Mouse (Mus musculus): ENCODE results near the gene Acbd7. TPM values are rescaled to one million over a fixed set of nuclear protein-coding genes. Genes with fewer than 3 reads are reported as not detected.

Acbd7 gene
- polyA plus RNA-seq, 1 experiment, result 1.4 TPM

GRCm38 (mm10) chr2:3348422-3348821 is 12.5 kb downstream of the Acbd7 start:
- TF ChIP-seq CTCF (IDR thresholded peaks at IDR 0.05; ENCODE audit: borderline replicate concordance, insufficient read depth, low read depth, low read length) (no peak), POLR2A (IDR thresholded peaks at IDR 0.05; ENCODE audit: borderline replicate concordance, insufficient read depth, low read length) (no peak)
- Histone ChIP-seq H3K27ac (ENCODE audit: insufficient read depth, low read length) (no peak overlapping the region), H3K27me3 (ENCODE audit: control insufficient read depth, insufficient read depth, low read length) (no peaks in the 10 kb centered on the region), H3K4me3 (replicated peaks; ENCODE audit: insufficient read depth, low read depth, low read length) (no peak overlapping the region), H3K4me1 (ENCODE audit: control insufficient read depth, insufficient read depth, low read length) (no peaks in the 10 kb centered on the region)
- WGBS, result 79% methylated on average over 4 of the region's 4 CpGs
- no peak for DNase-seq

GRCm38 (mm10) chr2:3348919-3349318 is 13.0 kb downstream of the Acbd7 start:
- DNase-seq, result peak in 1 of 2 experiments; percentile 21
- no peak overlapping the region for H3K27ac ChIP-seq (ENCODE audit: insufficient read depth, low read length)
- no peak overlapping the region for H3K4me3 ChIP-seq (replicated peaks; ENCODE audit: insufficient read depth, low read depth, low read length)
- no peaks in the 10 kb centered on the region for H3K4me1 ChIP-seq (ENCODE audit: control insufficient read depth, insufficient read depth, low read length)
- no peak for TF ChIP-seq POLR2A (IDR thresholded peaks at IDR 0.05; ENCODE audit: borderline replicate concordance, insufficient read depth, low read length)
- TF ChIP-seq CTCF (IDR thresholded peaks at IDR 0.05; ENCODE audit: borderline replicate concordance, insufficient read depth, low read depth, low read length), result peak; percentile 60; the same call in 1 of the 2 replicates
- H3K27me3 ChIP-seq (ENCODE audit: control insufficient read depth, insufficient read depth, low read length), result no peaks in the 10 kb centered on the region
- 19% methylated on average over 3 of the region's 3 CpGs for WGBS

- no peaks in the 10 kb centered on the region for H3K27me3 ChIP-seq (ENCODE audit: control insufficient read depth, insufficient read depth, low read length)
- TF ChIP-seq CTCF (IDR thresholded peaks at IDR 0.05; ENCODE audit: borderline replicate concordance, insufficient read depth, low read depth, low read length), result no peak
- TF ChIP-seq POLR2A (IDR thresholded peaks at IDR 0.05; ENCODE audit: borderline replicate concordance, insufficient read depth, low read length), result no peak
- H3K4me1 ChIP-seq (ENCODE audit: control insufficient read depth, insufficient read depth, low read length), result no peaks in the 10 kb centered on the region
- no peak overlapping the region for H3K27ac ChIP-seq (ENCODE audit: insufficient read depth, low read length)
- no peak for DNase-seq
- H3K4me3 ChIP-seq (replicated peaks; ENCODE audit: insufficient read depth, low read depth, low read length), result no peak overlapping the region
These were observed 17.2 kb downstream of the Acbd7 start for GRCm38 (mm10) chr2:3353160-3353559.

GRCm38 (mm10) chr2:3355793-3356192 is 19.8 kb downstream of the Acbd7 start:
- TF ChIP-seq CTCF (IDR thresholded peaks at IDR 0.05; ENCODE audit: borderline replicate concordance, insufficient read depth, low read depth, low read length) (no peak), POLR2A (IDR thresholded peaks at IDR 0.05; ENCODE audit: borderline replicate concordance, insufficient read depth, low read length) (no peak)
- 82% methylated on average over 8 of the region's 8 CpGs for WGBS
- no peaks in the 10 kb centered on the region for H3K27me3 ChIP-seq (ENCODE audit: control insufficient read depth, insufficient read depth, low read length)
- H3K4me3 ChIP-seq (replicated peaks; ENCODE audit: insufficient read depth, low read depth, low read length), result no peak overlapping the region
- H3K4me1 ChIP-seq (ENCODE audit: control insufficient read depth, insufficient read depth, low read length), result no peaks in the 10 kb centered on the region
- no peak for DNase-seq
- H3K27ac ChIP-seq (ENCODE audit: insufficient read depth, low read length), result no peak overlapping the region

- no peak overlapping the region for H3K27ac ChIP-seq (ENCODE audit: insufficient read depth, low read length)
- TF ChIP-seq POLR2A (IDR thresholded peaks at IDR 0.05; ENCODE audit: borderline replicate concordance, insufficient read depth, low read length) (no peak), CTCF (IDR thresholded peaks at IDR 0.05; ENCODE audit: borderline replicate concordance, insufficient read depth, low read depth, low read length) (no peak)
- WGBS, result 81% methylated on average over 3 of the region's 3 CpGs
- H3K4me1 ChIP-seq (ENCODE audit: control insufficient read depth, insufficient read depth, low read length), result no peaks in the 10 kb centered on the region
- no peak for DNase-seq
- H3K4me3 ChIP-seq (replicated peaks; ENCODE audit: insufficient read depth, low read depth, low read length), result no peak overlapping the region
- H3K27me3 ChIP-seq (ENCODE audit: control insufficient read depth, insufficient read depth, low read length), result no peaks in the 10 kb centered on the region
These were observed 20.3 kb downstream of the Acbd7 start for GRCm38 (mm10) chr2:3356311-3356710.

- Histone ChIP-seq H3K27ac (ENCODE audit: insufficient read depth, low read length) (no peak overlapping the region), H3K27me3 (ENCODE audit: control insufficient read depth, insufficient read depth, low read length) (no peaks in the 10 kb centered on the region), H3K4me1 (ENCODE audit: control insufficient read depth, insufficient read depth, low read length) (no peaks in the 10 kb centered on the region), H3K4me3 (replicated peaks; ENCODE audit: insufficient read depth, low read depth, low read length) (no peak overlapping the region)
- TF ChIP-seq POLR2A (IDR thresholded peaks at IDR 0.05; ENCODE audit: borderline replicate concordance, insufficient read depth, low read length), result no peak
- no peak for TF ChIP-seq CTCF (IDR thresholded peaks at IDR 0.05; ENCODE audit: borderline replicate concordance, insufficient read depth, low read depth, low read length)
- 79% methylated on average over 3 of the region's 3 CpGs for WGBS
- no peak for DNase-seq
These were observed 21.9 kb downstream of the Acbd7 start for GRCm38 (mm10) chr2:3357887-3358286.

GRCm38 (mm10) chr2:3361067-3361466 is 25.1 kb downstream of the Acbd7 start:
- no peak for DNase-seq
- Histone ChIP-seq H3K4me1 (ENCODE audit: control insufficient read depth, insufficient read depth, low read length) (no peaks in the 10 kb centered on the region), H3K27ac (ENCODE audit: insufficient read depth, low read length) (no peak overlapping the region), H3K27me3 (ENCODE audit: control insufficient read depth, insufficient read depth, low read length) (no peaks in the 10 kb centered on the region), H3K4me3 (replicated peaks; ENCODE audit: insufficient read depth, low read depth, low read length) (no peak overlapping the region)
- 78% methylated on average over 3 of the region's 3 CpGs for WGBS
- TF ChIP-seq POLR2A (IDR thresholded peaks at IDR 0.05; ENCODE audit: borderline replicate concordance, insufficient read depth, low read length) (no peak), CTCF (IDR thresholded peaks at IDR 0.05; ENCODE audit: borderline replicate concordance, insufficient read depth, low read depth, low read length) (no peak)

- no peak for DNase-seq
- Histone ChIP-seq H3K27me3 (ENCODE audit: control insufficient read depth, insufficient read depth, low read length) (no peaks in the 10 kb centered on the region), H3K27ac (ENCODE audit: insufficient read depth, low read length) (no peak overlapping the region), H3K4me3 (replicated peaks; ENCODE audit: insufficient read depth, low read depth, low read length) (no peak overlapping the region), H3K4me1 (ENCODE audit: control insufficient read depth, insufficient read depth, low read length) (no peaks in the 10 kb centered on the region)
- WGBS, result 22% methylated on average over 4 of the region's 4 CpGs
- no peak for TF ChIP-seq CTCF (IDR thresholded peaks at IDR 0.05; ENCODE audit: borderline replicate concordance, insufficient read depth, low read depth, low read length)
- no peak for TF ChIP-seq POLR2A (IDR thresholded peaks at IDR 0.05; ENCODE audit: borderline replicate concordance, insufficient read depth, low read length)
These were observed 29.2 kb downstream of the Acbd7 start for GRCm38 (mm10) chr2:3365127-3365526.

Measured in cerebellum, adult 2 months (tissue).